Mouse (Mus musculus) brain, embryonic 18.5 days (tissue): ENCODE measurements around the gene Gm13103.
"Not testable (repeated sequence)": the region's sequence is repeated elsewhere in the genome, so short reads cannot be mapped to it uniquely, and the experiment has no call there.

Experiments
- DNase-seq: peaks from one replicate; pipeline ENCODE4 v3.0.0-alpha.2; 2012; ENCODE audit warnings: low read depth, low spot score

Gene Gm13103

GRCm38 (mm10) chr4:143846197-143846596, at the start of gene Gm13103:
Gene Gm13103 (plus strand): TSS chr4:143846497.
- DNase-seq, result not testable (repeated sequence)

- no peak for DNase-seq
These were observed 30.3 kb upstream of the Gm13103 start, which contains the start of gene Gm13084 for GRCm38 (mm10) chr4:143815993-143816392. Gene Gm13084 (minus strand): TSS chr4:143816093.

GRCm38 (mm10) chr4:143882371-143882770, 36.1 kb downstream of the Gm13103 start:
- not testable (repeated sequence) for DNase-seq

- not testable (repeated sequence) for DNase-seq
These were observed 48.1 kb downstream of the Gm13103 start for GRCm38 (mm10) chr4:143894406-143894805.

GRCm38 (mm10) chr4:143900280-143900679, 54.0 kb downstream of the Gm13103 start, which contains the start of gene Pramef6:
Gene Pramef6 (minus strand): TSS chr4:143900380.
- not testable (repeated sequence) for DNase-seq
